Mouse (Mus musculus): ENCODE measurements around the gene Lad1.
A peak's percentile ranks its signal among the peaks of the same experiment; 100 is the strongest.

The Lad1 gene

GRCm38 (mm10) chr1:135844481-135844880 lies 26.1 kb downstream of the Lad1 start:
- peak; percentile 50 for DNase-seq (ENCODE audit: low read depth)

GRCm38 (mm10) chr1:135846632-135847031 lies 28.2 kb downstream of the Lad1 start:
- no peak for DNase-seq (ENCODE audit: low read depth)

- peak; percentile 76 for DNase-seq (ENCODE audit: low read depth)
Observed at GRCm38 (mm10) chr1:135847139-135847562, 28.8 kb downstream of the Lad1 start.

DNA sequence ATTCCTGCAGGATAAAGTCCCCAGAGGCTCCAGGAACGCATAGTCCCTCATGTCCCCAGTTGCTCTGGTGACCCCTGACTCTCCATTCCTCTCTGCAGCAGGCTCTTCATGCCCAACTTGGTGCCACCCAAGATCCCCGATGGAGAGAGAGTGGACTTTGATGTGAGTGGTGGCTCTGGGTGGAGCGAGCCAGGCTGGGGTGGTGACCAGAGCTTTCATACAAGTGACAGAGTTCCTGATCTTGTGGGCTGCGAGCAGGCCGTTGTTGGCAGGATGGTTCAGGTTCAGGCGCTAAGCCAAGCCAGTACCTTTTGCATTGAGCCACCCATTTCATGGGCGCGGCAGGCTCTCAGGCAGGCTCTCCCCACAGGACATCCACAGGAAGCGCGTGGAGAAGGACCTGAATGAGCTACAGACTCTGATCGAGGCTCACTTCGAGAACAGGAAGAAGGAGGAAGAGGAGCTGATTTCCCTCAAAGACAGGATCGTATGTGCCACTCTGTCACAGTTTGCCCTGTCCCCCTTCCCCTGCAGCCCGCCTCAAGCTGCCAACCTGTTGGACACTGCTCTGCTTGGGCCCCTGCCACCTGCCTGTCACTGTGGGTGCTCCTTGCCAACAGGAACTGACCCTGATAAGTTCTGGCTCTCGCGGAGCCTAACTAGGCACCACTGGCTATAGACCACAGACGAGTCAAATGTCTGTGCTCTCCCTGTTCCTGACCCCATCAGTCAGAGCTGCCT lies 29.4 kb downstream of the Lad1 start:
- peak; percentile 4 for DNase-seq (ENCODE audit: low read depth)

- peak; percentile 48 for DNase-seq (ENCODE audit: low read depth)
Observed at GRCm38 (mm10) chr1:135850722-135851512, 32.5 kb downstream of the Lad1 start.

DNA sequence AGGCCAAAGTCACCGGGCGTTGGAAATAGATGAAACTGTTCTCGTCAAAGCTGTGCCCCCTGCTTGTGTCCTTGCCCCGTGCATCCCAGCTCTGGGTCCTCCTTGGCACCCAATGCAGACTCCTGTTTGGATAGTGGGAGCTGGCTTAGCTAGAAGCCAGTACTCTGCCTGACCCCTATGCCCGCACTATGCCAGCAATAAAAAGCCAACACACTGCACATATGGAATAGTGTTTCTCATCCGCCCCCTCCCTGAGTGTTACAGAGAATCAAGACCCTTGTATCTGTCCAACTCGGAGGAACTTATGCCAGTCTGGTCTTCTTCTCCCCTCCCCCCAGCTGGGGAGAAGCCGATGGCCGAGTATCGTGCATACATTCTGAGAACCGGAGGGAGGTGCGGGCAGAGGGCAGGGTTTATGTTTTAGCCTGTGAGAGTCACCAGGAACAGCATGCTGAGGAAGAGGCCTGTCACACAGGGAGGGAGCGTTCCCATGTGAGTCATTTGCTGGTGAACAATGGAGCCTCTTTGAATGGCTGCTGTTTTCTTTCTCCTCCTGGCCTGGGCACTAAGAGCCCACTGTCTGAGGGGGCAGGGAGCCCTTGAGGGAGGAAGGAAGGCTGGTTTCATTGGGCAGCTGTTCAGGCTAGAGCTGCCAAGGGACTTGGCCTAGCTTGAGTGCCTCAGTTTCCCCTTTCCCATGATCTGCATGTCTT lies 33.8 kb downstream of the Lad1 start:
- no peak for DNase-seq (ENCODE audit: low read depth)

- DNase-seq (ENCODE audit: low read depth) = no peak
Observed at GRCm38 (mm10) chr1:135853200-135853599, 34.8 kb downstream of the Lad1 start.

GRCm38 (mm10) chr1:135854591-135855343 lies 36.4 kb downstream of the Lad1 start:
- DNase-seq (ENCODE audit: low read depth) = no peak

GRCm38 (mm10) chr1:135855344-135855687 lies 36.9 kb downstream of the Lad1 start:
- DNase-seq (ENCODE audit: low read depth) = no peak

DNA sequence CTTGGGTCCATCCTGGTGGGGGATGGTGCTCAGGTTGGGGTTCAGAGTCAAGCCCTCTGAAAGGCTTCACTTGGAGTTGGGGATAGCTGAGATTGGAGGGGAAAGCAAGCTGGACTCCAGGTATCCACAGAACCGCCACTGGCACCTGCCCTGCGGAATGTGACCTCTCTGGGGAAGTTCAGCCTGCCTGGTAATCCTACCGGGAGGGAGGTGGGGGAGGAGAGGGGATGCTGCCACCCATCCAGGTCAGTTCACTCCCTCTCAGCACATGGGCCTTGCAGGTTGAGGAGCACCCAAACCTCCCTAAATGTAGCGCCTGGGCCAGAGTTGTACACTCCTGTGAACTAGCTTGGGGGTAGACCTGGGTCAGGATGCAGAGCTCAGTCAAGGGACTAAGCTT lies 37.7 kb downstream of the Lad1 start:
- DNase-seq (ENCODE audit: low read depth) = no peak

GRCm38 (mm10) chr1:135857137-135857775 lies 38.9 kb downstream of the Lad1 start:
- DNase-seq (ENCODE audit: low read depth) = no peak

DNA sequence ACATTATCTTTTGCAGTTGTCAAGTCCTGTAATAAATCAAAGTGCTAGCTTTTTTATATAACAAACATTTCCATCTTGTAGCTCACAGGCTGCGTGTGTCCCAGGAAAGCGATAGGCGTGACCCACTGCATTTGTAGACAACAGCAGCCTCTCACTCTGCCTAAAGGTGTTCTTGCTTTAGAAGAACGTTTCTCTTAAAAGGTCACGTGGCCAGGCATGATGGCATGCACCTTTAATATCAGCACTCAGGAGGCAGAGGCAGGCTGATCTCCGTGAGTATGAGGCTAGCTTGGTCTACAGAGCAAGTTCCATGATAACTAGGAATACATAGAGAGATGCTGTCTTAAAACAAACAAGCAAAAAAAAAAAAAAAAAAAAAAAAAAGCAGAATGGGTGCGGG lies 40.1 kb downstream of the Lad1 start:
- DNase-seq (ENCODE audit: low read depth) = no peak

DNA sequence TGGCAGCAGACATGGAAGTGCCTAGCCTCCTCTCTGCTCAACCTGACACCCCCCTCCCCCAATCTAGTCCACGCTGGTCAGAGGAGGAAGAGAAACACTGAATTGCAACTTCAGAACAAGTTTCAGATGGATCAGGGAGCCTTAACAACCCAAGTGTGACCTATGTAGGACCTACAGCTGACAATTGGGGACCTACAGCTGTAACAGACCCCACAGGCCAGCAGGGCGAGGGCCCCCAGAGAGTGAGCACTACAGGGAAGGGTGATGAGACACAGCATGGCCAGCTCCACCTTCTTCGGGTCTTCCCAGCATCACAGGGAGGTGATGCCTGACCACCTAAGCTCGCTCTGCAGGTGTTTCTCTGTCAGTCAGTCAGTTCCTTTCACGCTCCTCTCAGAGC lies 42.7 kb downstream of the Lad1 start:
- no peak for DNase-seq (ENCODE audit: low read depth)

- no peak for DNase-seq (ENCODE audit: low read depth)
Observed at GRCm38 (mm10) chr1:135861980-135862552, 43.7 kb downstream of the Lad1 start.

DNA sequence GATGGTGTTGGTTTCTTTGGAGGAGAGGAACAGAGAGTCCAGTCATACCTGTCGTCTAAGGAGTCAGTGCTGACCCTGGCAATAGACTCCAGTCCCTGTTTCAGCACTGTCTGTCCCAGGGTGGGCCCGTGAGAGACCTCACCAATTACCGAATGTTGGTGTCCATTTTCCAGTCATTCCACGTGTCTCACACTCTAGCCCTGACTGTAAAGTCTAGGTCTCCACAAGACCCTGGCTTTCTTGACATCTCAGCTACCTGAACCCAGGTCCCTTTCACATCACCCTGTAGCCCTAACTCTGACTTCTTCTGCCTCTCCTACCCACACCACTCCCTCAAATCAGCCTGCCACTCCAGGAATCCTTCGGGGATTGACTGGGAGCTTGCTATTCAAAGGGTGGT lies 44.2 kb downstream of the Lad1 start:
- no peak for DNase-seq (ENCODE audit: low read depth)

DNA sequence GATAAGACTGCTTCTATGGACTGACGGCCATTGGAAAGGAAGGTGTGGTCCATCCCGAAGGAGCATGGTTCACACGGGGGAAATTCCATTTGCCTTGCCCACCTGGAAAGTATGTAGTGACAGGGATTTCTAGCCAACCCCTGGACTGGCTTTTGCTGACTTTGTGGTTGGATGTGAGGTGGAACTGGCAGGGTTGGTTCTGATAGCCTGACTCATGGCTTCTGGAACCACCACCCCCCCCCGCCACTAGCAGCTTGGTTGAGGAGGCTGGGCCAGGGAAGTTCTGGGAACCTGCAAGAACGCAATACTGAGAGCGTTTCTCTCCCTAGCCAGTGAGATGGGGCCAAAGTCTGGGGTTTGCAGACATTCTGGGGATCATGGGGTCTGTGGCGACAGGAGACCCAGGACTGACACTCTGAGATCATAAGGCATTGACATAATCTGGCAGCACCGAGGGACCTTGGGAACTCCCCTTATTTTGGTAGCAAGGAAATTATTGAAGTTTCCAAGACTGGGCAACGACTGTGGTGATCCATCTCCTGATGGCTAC lies 45.5 kb downstream of the Lad1 start:
- DNase-seq (ENCODE audit: low read depth) = no peak

DNA sequence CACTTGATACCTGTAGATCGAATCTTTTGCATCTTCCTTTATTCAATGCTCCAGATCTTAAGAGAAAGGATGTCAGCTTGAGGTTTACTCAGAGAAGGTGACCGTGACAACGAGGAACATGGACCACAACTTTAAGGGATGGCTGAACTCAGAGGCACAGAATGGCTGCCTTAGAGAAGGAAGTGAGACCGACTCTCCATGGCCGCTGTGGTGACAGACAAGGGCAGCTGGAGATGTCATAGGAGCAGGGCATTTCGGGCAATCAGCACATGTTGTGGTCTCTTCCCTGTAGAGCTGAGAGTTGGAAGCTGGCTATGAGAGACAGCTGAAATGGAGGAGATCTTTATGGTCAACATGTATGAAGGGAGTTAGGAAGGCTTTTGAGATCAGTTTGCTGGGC lies 46.4 kb downstream of the Lad1 start:
- DNase-seq (ENCODE audit: low read depth) = no peak

DNA sequence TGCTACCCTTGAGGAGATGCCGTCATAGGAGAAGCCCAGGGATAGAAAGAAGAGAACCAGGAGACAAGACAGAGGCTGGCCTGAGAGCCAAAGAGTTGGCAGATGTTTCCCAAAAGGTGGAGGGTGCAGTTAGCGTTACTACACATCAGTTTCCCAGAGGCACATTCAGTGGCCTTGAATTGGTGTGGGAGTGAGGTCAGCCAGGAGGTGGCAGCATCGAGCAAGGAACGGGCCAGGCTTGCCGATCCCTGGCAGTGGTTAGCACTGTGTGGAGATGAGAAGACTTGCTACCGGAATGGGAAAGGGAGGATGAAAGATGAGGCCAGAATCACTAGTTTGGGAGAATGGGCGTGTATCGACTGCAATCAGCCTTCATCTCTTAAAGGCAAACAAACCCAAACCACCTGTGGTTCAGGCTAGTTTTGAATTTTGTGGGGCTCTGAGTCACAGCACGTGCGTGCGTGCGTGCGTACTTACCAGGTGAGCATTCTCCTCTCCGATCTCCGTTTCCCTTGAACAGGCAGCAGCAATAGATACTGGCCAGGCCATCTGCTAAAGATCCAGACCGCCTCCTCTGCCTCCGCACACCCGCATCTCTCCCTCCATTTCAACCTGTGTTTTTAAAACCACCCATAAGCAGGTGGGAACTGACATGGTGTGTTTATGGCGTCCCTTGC lies 47.3 kb downstream of the Lad1 start:
- peak; percentile 60 for DNase-seq (ENCODE audit: low read depth)

GRCm38 (mm10) chr1:135868570-135868969 lies 50.2 kb downstream of the Lad1 start:
- no peak for DNase-seq (ENCODE audit: low read depth)

GRCm38 (mm10) chr1:135872991-135873390 lies 54.6 kb downstream of the Lad1 start:
- DNase-seq (ENCODE audit: low read depth) = no peak
